Mouse (Mus musculus) neutrophil, adult 59 days (primary cell): ENCODE data around the gene Cep350. TPM values are rescaled to one million over a fixed set of nuclear protein-coding genes. Genes with fewer than 3 reads are reported as not detected.

Source experiments
- total RNA-seq, 2 experiments: library from RNA; stranded (reverse); gene quantifications; 1 replicate in 1 of 2; 2 replicates in 1 of 2; pipeline ENCODE4 v1.2.4; 2023

The Cep350 gene
- 10 to 100 TPM; 61.3 to 66.7 TPM for total RNA-seq

DNA sequence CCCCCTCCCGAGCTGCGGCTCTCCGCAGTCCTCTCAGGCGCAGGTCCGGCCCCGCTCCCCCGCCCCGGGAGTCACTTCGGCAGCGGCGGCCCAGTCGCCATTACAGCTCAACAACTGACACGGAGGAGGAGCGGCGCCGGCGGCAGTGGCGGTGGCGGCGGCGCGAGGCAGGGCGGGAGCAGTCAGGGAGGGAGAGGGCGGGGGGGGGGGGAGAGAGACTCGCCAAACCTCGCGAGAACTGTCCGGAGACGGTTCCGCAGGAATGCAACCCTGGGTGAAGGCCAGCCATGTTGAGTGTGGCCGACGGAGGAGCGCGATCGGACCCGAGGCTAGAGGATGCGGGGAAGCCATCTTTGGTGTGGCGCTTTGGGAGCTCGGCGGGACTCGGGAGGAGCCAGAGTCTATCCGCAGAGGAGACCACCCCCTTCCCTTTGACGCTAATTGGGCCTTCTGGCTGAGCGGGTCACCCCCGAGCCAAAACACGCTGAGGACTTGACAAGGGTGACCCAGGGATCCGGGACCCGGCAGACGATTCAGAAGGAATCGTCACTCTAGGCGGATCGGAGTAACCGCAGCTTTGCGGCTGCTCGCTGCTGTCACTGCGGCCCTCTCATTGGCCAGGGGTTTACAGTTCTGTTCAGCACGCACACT is at the start of gene Cep350:
Gene Cep350, minus strand, starts transcription at position 188 of the 651 bp plus-strand sequence.

DNA sequence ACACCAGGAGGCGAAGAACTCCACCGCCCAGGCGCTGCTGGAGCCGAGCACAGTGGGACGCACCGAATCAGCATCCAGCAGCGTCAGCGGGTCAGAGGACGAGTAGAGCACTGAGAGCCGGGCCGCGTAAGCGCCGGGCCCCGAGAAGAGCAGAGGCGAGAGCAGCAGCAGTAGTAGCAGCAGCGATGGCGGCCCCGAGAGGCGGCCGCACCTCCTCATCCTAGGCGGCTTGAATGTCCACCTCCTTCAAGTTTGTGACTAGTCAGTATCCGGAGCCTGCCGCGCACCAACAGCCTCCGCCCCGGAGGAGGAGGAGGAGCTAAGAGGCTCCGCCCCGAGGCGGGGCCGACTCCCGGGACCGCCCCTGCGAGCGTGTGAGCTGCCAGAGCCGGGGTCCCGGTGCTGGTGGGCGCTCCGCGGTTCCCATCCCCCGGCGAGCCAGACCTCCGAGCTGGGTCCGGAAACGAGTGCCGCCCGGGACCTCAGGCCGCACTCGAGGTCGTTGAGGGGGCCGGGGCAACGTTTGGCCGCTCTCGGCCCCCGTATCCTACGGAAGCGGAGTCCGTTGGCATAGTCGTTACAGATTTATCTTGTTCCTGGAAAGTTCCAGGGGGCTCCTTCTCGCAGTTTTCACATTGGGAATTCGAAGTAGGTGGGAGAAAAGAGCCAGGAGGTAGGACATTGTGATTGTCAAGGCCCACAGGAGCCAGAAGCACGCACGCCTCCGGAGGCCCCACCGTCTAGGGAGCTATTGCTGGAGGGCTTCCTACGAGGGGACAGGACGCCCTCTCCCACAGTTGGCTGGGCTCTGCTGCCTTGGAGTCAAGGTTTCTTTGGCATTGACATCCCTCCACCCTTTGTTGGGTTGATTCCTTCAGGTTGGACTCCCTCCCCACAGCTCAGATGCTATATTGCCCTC is 160.2 kb downstream of the Cep350 start, which contains the start of gene Qsox1:
Gene Qsox1, minus strand, starts transcription at position 309 of the 919 bp plus-strand sequence.

Other genes starting within 250 kb of the Cep350 start
- gene Lhx4, start 221.6 kb downstream of the Cep350 start, total RNA-seq, result not detected
- gene Qsox1, start 160.4 kb downstream of the Cep350 start, total RNA-seq, result 10 to 100 TPM; 81.4 to 99.8 TPM
- gene Tor1aip2, start 62.1 kb upstream of the Cep350 start, total RNA-seq, result 10 to 100 TPM; 44.8 to 49.3 TPM
- gene Tor1aip1, start 63.2 kb upstream of the Cep350 start, total RNA-seq, result 100 to 1,000 TPM; 169 to 174 TPM
- not detected for gene Fam163a, start 231.8 kb upstream of the Cep350 start, total RNA-seq